Mouse (Mus musculus) CD4-positive, CD25-positive, alpha-beta regulatory T cell, adult 2 months (primary cell): ENCODE measurements around the gene Sidt1.
"Not testable (repeated sequence)": the region's sequence is repeated elsewhere in the genome, so short reads cannot be mapped to it uniquely, and the experiment has no call there.

Experiments
- DNase-seq: peaks from one replicate; pipeline ENCODE4 v3.0.0-alpha.2; 2012; ENCODE audit warnings: low read depth, low spot score

Sidt1 gene

DNA sequence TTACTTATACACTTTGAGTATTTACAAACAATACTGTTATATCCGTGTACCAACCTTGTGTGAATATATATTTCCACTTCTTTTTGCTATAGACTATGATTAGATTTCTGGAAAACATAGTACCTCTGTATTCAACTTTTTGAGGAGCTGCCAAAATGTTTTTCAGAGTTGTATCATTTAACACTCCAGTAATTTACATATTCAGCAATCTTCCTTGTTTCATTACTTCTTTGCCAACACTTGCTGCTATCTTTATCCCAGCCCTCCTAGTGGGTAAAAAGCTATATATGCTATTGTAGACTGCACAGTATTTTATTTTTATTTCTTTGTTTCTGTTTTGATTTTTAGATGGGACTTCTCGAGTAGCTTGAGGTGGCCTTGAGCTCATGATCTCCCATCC is 29.2 kb downstream of the Sidt1 start:
- DNase-seq, result no peak

GRCm38 (mm10) chr16:44302126-44302892 is 30.7 kb downstream of the Sidt1 start:
- no peak for DNase-seq

DNA sequence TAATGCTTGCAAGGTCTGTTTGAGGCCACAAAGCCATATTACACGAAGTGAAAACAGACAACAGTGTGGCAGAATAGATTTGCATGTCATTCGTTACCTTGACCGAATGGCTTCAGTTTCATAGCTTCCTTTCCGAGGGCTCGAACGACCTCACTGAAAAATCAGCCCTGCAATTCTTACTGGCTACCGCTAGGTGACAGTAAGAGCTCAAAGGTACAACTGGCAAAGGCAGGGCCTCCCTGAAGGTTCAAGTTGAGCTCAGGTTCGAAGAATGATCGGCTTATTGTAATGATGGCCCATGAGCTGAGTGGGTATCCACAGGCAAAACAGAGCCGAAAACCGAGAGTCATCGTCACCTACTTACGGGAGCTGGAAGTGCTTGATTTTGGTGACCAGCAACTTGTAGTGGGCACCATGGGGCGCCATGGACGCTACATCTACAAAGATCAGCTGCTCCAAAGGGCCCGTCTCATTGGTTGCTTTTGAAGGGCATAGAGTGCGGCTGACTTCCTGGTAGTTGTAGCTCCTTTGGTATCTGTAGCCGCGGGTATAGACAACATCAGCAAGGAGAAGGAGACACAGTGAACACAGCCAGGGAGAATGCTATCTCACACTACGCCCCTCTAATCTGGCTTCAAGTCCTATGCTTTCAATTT is 33.4 kb downstream of the Sidt1 start:
- DNase-seq, result peak; percentile 62

DNA sequence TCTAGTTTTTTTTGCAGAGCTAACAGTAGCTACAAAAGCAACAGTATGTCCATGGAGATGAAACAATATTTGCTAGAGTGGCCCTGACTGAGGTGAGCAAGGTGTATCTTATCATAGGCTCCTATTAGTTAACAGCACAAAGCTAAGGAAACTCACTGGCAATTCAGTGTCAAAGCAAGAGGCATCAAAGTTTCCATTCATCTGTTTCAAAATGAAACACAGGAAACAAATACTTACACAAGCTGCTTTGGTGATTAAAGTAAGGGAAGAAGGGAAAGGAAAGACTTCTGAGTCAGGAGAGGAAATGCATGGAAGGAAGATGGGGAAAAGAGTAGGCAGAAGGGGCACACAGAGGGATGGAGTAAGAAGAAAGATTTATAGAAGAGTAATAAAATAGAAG is 39.0 kb downstream of the Sidt1 start:
- DNase-seq, result no peak

GRCm38 (mm10) chr16:44292681-44293080 is 40.3 kb downstream of the Sidt1 start:
- DNase-seq, result not testable (repeated sequence)

DNA sequence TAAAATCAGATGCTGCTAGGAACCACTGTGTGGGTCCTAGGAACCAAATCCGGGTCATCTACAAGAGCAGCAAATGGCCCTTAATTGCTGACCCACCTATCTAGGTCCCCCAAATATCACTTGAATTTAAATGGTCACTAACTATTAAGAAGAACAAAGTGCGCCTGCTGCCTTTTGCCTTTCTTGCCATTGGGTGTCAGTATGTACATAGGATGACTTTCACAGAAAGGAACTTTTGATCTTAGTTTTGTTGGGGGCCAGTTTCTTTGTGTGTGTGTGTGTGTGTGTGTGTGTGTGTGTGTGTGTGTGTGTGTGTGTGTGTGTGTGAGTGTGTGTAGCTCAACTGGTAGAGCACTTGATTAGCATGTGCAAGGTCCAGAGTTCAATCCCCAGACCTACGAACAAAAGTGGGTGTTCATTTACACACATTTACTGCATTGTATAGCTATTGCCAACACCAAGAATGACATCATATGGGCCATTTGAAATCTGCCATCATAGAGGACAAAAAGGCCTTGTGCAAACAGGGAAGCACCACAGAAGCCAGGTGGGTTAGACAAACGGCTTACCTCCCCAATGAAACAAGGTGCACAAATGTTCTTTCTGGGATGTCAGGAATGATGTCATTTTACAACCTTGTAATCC is 43.9 kb downstream of the Sidt1 start:
- no peak for DNase-seq

- no peak for DNase-seq
Measured at GRCm38 (mm10) chr16:44287356-44287950, 45.5 kb downstream of the Sidt1 start.

DNA sequence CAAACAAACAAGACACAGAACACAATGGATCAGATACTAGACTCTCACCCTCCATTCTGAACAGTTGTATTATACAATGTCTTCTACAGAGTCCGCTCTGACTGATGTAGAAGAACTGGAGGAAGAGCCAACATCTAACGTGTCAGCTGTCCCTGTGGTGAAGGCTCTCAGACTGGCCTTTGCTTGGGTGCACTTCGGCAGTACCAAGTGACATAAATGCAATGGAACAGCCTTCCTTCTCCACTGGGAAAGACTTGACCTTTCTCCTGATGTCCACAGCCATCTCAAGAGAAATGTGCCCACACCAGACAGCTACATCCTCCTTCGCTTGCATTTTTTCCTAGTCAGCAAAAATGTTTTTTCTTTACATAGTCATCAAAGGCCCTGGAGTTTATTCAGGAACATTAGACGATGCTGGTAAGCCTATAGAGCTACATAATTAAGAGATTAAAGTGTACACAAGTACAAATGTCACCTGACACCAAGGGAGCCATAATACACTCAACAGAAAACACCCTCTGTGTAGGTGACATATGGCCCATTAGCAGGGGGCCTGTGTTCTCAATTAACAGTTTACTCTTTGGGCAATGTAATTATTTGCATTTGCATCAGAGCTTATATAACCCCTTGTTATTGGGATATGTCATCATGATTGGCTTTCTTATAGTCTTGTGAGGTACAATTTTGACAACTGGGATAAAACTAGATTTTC is 50.2 kb downstream of the Sidt1 start:
- no peak for DNase-seq

DNA sequence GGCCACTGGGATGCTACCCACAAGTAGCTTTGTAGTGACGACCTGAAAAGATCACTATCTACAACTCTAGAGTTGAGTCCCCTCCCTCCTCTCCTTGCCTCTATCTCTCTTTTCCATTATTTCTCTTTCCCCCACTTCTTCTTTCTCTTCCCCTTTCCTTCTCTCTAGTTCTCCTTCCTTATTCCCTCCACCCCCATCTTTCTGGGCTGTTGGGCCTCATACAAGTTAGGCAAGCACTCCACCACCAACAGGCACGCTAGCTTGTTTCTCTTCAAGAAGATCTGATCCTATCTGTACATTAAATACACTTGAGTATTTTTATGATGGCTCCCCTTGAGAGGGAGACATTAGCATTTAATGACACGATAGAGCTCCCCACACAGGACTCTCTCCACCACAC is 51.0 kb downstream of the Sidt1 start:
- no peak for DNase-seq

DNA sequence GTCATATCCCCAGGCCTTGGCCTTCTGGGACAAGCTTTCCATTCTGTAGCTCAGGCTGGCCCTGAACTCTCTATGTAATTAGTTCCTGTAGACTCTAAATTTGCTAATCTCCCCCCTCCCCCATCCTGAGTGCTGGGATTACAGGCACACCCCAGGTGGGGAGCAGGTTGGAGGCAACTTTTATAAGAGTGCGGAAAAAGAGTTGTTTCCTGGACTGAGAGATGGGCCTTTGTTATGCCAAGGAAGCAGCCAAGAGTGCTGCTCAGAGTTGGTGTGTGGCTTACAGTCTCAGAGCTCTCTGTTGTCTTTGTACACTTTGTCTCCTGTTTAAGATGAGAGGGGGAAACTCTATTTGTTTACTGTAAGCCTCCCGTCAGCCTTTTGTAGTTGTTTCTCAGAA is 52.2 kb downstream of the Sidt1 start:
- DNase-seq, result no peak

GRCm38 (mm10) chr16:44277212-44277611 is 55.8 kb downstream of the Sidt1 start:
- no peak for DNase-seq

- peak; percentile 4 for DNase-seq
Measured at GRCm38 (mm10) chr16:44271371-44272038, 61.5 kb downstream of the Sidt1 start.

- DNase-seq, result no peak
Measured at GRCm38 (mm10) chr16:44270606-44271005, 62.4 kb downstream of the Sidt1 start.

DNA sequence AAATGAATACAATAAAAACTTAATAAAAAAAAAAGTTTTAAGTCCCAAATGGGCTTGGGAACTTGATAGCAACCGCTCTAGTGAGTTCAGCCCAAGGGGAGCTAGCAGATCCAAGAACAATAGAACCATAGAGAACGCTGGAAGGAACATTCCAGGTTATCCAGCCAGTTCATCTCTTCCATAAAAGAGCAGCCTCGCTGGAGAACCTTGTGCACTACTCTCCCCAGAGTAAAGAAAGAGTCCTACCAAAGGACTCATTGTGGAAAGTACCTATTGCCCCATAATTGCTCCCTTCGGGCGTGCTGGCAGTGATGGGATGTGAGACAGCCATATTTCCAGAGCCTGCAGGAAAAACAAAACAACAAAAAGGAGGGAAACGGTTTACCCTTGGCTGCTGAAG is 63.4 kb downstream of the Sidt1 start:
- no peak for DNase-seq

DNA sequence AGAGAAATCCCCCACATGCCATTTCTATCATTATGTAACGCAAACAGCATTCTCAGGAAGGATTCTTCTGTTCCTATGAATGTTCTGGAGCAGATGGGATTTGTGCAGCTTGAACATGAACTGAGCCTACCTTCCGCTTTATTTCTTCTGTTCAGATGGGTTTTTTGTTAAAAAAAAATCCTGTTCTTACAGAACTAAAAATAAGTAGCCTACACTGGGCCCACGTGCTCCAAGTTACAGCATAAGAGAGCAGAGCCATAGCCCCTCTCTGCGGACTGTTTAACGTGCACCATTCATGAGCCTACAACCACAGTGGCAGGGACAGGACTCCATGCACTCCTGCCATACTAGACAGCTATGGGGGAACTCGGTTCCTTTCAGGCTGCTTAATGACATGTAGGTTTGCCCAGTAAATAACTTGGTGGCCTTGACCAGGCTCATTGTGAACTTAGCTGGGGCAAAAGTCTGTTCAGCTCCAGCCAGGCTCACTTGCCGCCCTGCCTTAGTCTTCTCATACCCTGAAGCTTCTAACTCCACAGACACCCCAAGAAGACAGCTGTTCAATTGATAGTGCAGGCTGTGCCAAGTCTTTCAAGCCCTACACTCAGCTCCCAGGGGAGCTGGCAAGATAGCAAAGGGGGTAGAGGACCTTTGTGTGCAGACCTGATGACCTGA is 64.3 kb downstream of the Sidt1 start:
- no peak for DNase-seq

DNA sequence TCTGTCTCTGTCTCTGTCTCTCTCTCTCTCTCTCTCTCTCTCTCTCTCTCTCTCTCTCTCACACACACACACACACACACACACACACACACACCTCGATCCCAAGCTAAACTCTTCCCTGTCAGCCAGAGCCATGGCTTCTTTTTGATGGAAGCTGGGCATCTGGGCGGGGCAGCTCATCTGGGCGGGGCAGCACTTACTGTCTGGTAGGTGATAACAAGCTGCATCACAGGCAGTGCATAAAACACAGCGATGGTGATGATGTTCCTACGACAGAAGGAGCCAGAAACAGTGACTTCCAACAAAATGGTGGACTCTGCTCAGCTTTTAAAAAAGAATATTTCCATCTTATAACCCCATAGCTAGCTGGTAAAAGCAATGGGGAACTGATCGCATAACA is 67.4 kb downstream of the Sidt1 start:
- DNase-seq, result no peak

- DNase-seq, result no peak
Measured at GRCm38 (mm10) chr16:44264916-44265315, 68.1 kb downstream of the Sidt1 start.

DNA sequence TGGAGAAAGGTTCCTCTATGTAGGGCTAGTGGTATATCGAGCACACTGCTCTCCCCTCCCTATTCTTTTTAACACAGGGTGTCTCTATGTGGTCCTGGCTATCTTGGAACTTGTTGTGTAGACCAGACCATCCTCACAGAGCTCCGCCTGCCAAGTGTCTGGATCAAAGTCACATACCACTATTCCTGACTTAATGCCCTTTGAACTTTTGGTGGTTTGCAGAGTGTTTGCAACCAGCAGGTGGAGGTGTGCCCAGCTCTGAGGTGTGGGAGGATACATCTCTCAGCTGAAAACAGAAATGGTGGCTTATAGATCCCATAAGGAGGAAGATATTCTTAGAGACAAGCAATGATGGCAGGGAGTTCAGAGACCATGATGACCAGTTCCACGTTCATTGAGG is 75.5 kb downstream of the Sidt1 start:
- DNase-seq, result no peak

DNA sequence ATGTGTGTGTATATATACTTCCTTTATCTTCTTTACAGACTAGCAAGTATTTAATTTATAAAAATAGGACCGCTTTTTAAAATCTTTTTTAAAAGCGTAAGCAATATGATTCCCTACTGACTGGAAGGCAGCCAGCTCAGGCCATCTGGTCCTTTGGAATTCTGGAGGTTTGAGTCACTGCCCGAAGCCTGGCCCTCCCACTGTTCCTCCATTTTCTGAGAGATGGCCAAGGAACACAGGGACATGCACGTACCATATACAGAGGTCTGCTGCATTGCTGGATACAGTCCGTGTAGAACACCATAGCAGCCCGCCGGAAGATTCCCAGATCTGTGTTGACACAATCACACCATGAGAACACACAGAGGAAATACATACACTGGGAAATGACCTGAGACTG is 78.3 kb downstream of the Sidt1 start:
- no peak for DNase-seq

- no peak for DNase-seq
Measured at GRCm38 (mm10) chr16:44253797-44254634, 79.0 kb downstream of the Sidt1 start.
